Mouse (Mus musculus) G1E (cell line): Measurements from ENCODE around the gene Mob1a.

Experiments used
- CTCF ChIP-seq: IDR thresholded peaks from 2 replicates; pipeline ENCODE4 v1.5.1; 2012; ENCODE audit warnings: low read depth, low read length, inconsistent platforms, mixed read lengths
- GATA1 ChIP-seq: IDR thresholded peaks from 2 replicates; pipeline ENCODE4 v1.6.1; 2012; ENCODE audit warnings: borderline replicate concordance, low read length, inconsistent platforms, mixed read lengths
- POLR2AphosphoS5 ChIP-seq: IDR thresholded peaks from 2 replicates; pipeline ENCODE4 v1.6.1; 2012; ENCODE audit warnings: low read depth, low read length, inconsistent platforms; ENCODE audit not compliant: insufficient replicate concordance

DNA sequence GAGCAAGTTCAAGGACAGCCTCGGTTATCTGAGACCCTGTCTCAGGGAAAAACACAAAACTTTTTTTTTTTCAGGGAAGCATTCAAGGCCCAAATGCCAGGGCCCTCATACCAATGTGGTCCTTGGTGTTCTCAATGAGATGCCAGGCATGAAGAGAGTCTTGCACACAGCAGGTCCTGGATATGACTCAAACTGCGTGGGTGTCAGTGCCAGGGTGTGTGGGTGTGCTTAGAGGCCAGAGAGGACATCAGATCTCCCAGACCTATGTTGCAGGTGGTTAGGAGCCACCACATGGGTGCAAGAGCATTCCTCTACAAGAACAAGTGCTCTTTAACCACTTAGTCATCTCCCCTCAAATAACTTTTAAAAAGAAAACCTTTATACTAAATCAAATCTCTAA lies 24.5 kb upstream of the Mob1a start:
- no peak for TF ChIP-seq POLR2AphosphoS5
- TF ChIP-seq CTCF: no peak
- no peak for TF ChIP-seq GATA1
